Mouse (Mus musculus) ES-E14 (cell line): ENCODE data around the gene Men1. TPM values are rescaled to one million over a fixed set of nuclear protein-coding genes. Genes with fewer than 3 reads are reported as not detected.

ENCODE experiments used
- DNase-seq: peaks from one replicate; pipeline ENCODE4 v3.0.0-alpha.2; 2013; ENCODE audit warnings: low read depth, low spot score
- H3K27ac ChIP-seq: 2 replicates; pipeline ENCODE4 v1.5.1; 2012; ENCODE audit warnings: low read depth, mild to moderate bottlenecking, low read length, moderate library complexity, mixed read lengths; ENCODE audit not compliant: poor library complexity, insufficient read depth, severe bottlenecking
- H3K36me3 ChIP-seq: 2 replicates; pipeline ENCODE4 v1.6.1; 2012; ENCODE audit warnings: mild to moderate bottlenecking, low read length, moderate library complexity, mixed read lengths; ENCODE audit not compliant: control insufficient read depth, poor library complexity, insufficient read depth, severe bottlenecking
- H3K4me1 ChIP-seq, 2 experiments: fragments of 150-350 bp in 1 of 2; sonication (generic) in 1 of 2; 2 replicates each; pipeline ENCODE4 v1.6.1; 2012; ENCODE audit warnings: low read length in 2 of 2, mild to moderate bottlenecking in 1 of 2, mixed read lengths in 1 of 2; ENCODE audit not compliant: control insufficient read depth in 2 of 2, insufficient read depth in 2 of 2, poor library complexity in 1 of 2
- H3K4me3 ChIP-seq, 2 experiments: fragments of 150-350 bp in 1 of 2; sonication (generic) in 1 of 2; 2 replicates each; pipeline ENCODE4 v1.5.1; 2012; ENCODE audit warnings: low read length in 2 of 2, low read depth in 1 of 2, mild to moderate bottlenecking in 1 of 2, mixed read lengths in 1 of 2; ENCODE audit not compliant: insufficient read depth in 1 of 2, poor library complexity in 1 of 2, severe bottlenecking in 1 of 2
- H3K9ac ChIP-seq: 2 replicates; pipeline ENCODE4 v1.6.1; 2012; ENCODE audit warnings: low read depth, mild to moderate bottlenecking, low read length, mixed read lengths; ENCODE audit not compliant: poor library complexity, insufficient read depth, severe bottlenecking
- H3K9me3 ChIP-seq: fragments of 150-350 bp; sonication (generic); 2 replicates; pipeline ENCODE4 v1.6.1; 2012; ENCODE audit warnings: low read depth, mild to moderate bottlenecking, low read length; ENCODE audit not compliant: control insufficient read depth, insufficient read depth
- CHD2 ChIP-seq: IDR thresholded peaks from 2 replicates; pipeline ENCODE4 v1.6.1; 2014; ENCODE audit warnings: mild to moderate bottlenecking, low read depth, low read length, inconsistent platforms
- HCFC1 ChIP-seq: IDR thresholded peaks from 2 replicates; pipeline ENCODE4 v1.6.1; 2012; ENCODE audit warnings: low read length, inconsistent platforms, borderline replicate concordance; ENCODE audit not compliant: insufficient read depth
- MAFK ChIP-seq: IDR thresholded peaks from 2 replicates; pipeline ENCODE4 v1.6.1; 2014; ENCODE audit warnings: mild to moderate bottlenecking, low read depth, low read length, inconsistent platforms; ENCODE audit not compliant: insufficient read depth
- ZC3H11A ChIP-seq: IDR thresholded peaks from 2 replicates; pipeline ENCODE4 v1.6.1; 2012; ENCODE audit warnings: low read depth, mild to moderate bottlenecking, inconsistent platforms, low read length, borderline replicate concordance
- ZNF384 ChIP-seq: IDR thresholded peaks from 2 replicates; pipeline ENCODE4 v1.6.1; 2012; ENCODE audit warnings: low read depth, low read length, inconsistent platforms
- in situ Hi-C, 2 experiments: fragments of 600-800 bp; cut with MboI; formaldehyde crosslinking; loops; one replicate each; pipeline ENCODE4 v1.15.1; 2025; ENCODE audit warnings: low sequenced_read_pairs in 2 of 2, inconsistent platforms in 1 of 2; ENCODE audit not compliant: unreplicated experiment in 2 of 2
- total RNA-seq: library from RNA; depleted of rRNA; stranded (reverse); fragments of 300-350 nt; gene quantifications from 2 replicates; pipeline ENCODE4 v1.2.3, GENCODE M21; 2012

The Men1 gene
- total RNA-seq, 1 experiment: 60.4 TPM

DNA sequence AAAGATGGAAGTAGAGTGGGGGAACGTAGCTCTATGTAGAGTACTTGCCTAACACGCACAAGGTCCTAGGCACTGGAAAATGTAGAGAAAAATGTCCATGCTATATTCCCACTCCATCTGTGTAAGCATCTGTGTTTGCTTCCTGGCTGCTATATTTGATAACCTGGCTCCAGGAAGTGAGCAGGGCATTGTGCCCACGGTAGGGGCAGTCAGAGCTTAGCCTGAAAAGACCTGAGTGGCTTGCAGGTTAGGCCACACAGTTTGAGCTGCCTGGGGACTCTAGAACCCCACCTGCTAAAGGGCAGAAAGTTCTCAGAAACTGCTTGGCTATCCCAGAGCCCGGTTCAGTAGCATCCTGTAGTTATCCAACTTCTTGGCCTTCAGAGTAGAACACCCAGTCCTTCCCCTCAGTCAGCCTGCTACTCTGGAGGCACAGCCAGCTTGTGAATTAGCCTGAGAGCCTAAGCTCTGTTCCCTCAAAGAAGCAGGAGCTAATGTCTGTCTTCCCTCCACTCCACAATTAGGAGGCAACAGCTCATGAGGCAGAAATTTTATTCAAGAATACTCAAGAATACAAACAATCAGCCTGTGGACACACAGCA is 47.6 kb downstream of the Men1 start:
- Histone ChIP-seq H3K4me1 (peaks cover 0 to 18% of the 10 kb centered on the region in 2 experiments; a peak in 3 of 4 replicates), H3K27ac (no peak overlapping the region), H3K36me3 (peaks cover 7% of the 10 kb centered on the region), H3K4me3 (no peak overlapping the region), H3K9me3 (no peaks in the 10 kb centered on the region), H3K9ac (no peak overlapping the region)
- DNase-seq: no peak
- in situ Hi-C loops: no loop called here
- TF ChIP-seq ZC3H11A (no peak), ZNF384 (no peak), CHD2 (no peak), HCFC1 (no peak), MAFK (no peak)

DNA sequence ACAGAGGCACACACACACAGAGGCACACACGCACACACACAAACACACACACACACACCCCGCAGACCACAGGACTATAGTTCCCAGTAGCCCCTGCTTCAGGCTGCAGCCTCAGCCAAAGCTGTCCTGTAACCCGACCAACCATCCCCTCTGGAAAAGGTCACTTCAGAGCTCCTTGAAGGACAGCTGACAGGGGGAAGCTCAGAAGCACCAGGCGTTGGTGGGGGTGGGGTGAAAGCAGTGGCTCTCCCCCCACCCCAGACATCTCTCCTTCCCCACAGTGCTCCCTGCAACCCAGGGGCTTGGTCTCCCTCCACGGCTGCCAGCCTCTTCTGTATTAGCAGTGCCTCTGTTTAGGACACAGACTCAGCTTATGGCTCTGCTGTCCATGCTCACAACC is 48.7 kb downstream of the Men1 start:
- H3K4me1 ChIP-seq: peaks cover 0 to 15% of the 10 kb centered on the region in 2 experiments; a peak in 2 of 4 replicates
- no peaks in the 10 kb centered on the region for H3K9me3 ChIP-seq
- no peak for TF ChIP-seq ZNF384
- TF ChIP-seq ZC3H11A: no peak
- TF ChIP-seq CHD2: no peak
- TF ChIP-seq HCFC1: no peak
- no peak for TF ChIP-seq MAFK
- no peaks in the 10 kb centered on the region for H3K36me3 ChIP-seq
- H3K9ac ChIP-seq: no peak overlapping the region
- H3K27ac ChIP-seq: no peak overlapping the region
- no peak overlapping the region for H3K4me3 ChIP-seq
- DNase-seq: no peak
- in situ Hi-C loops: no loop called here

DNA sequence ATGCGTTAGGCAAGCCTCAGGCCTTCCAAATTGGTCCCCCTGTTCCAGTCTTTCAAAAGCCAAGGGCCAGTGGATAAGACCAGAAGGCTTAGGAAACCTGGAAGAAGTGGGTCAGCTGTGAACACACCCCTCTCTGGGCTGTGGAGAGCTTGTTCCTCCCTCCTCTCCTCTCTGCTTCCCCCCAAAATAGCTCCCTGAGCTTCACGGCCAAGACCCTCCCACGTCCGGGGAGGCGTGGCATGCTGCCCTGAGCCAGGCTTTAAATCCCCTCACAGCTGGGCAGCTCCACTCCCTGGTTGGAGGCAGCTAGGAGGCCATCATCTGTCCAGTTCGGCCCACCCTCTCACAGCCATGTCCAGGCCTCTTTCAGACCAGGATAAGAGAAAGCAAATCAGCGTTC is 49.3 kb downstream of the Men1 start, which contains the start of gene Pygm:
Gene Pygm (plus strand): TSS at position 272 of the 400 bp plus-strand sequence.
- H3K9ac ChIP-seq: no peak within 1 kb of the TSS
- peaks cover 0 to 20% of the 10 kb centered on the region in 2 experiments; a peak in 2 of 4 replicates for H3K4me1 ChIP-seq
- H3K9me3 ChIP-seq: no peaks in the 10 kb centered on the region
- no peak within 1 kb of the TSS for H3K4me3 ChIP-seq
- H3K27ac ChIP-seq: no peak within 1 kb of the TSS
- no peak for DNase-seq
- no peaks in the 10 kb centered on the region for H3K36me3 ChIP-seq
- TF ChIP-seq MAFK (no peak), ZNF384 (no peak), CHD2 (no peak), HCFC1 (no peak), ZC3H11A (no peak)
- in situ Hi-C loops: no loop called here

DNA sequence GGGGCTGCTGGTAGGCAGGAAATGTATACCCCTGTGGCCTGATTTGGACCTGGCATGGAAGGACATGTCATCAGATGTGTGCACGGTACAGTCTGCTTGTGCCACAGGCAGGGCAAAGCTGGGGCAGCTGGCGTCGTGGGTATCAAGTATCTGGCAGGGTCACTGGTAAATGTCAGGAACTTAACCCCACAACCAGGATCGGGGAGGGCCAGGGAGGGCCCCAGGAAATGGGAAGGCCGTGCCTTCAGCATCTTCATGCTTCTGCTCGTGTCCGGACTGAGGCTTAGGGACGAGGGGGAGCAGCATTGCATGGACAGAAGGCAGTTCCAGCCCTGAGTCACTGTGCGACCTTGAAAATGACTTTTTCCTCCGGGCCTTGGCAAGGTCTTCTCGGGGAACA is 50.2 kb downstream of the Men1 start:
- H3K27ac ChIP-seq: no peak overlapping the region
- H3K4me3 ChIP-seq: no peak overlapping the region
- TF ChIP-seq CHD2 (no peak), HCFC1 (no peak), MAFK (no peak), ZNF384 (no peak), ZC3H11A (no peak)

DNA sequence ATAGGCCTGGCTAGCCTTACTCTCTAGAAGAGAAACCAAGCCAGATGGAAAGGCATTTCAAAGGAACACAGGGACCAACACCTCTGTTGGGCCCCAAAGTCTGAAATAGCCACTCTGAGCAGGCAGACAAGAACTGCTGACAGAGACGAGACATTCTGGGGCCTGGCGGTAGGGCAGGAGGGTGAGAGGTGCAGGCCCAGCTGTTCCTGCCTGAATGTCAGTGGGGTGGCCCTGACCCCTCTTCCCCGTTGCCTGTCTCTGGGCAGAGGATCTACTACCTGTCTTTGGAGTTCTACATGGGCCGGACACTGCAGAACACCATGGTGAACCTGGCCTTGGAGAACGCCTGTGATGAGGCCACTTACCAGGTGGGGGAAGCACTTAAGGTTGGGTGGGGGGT is 50.6 kb downstream of the Men1 start:
- no peak for DNase-seq
- no peak overlapping the region for H3K4me3 ChIP-seq
- H3K36me3 ChIP-seq: no peaks in the 10 kb centered on the region
- no peak for TF ChIP-seq MAFK
- TF ChIP-seq HCFC1: no peak
- TF ChIP-seq CHD2: no peak
- no peak for TF ChIP-seq ZC3H11A
- no peak for TF ChIP-seq ZNF384
- in situ Hi-C loops: no loop called here
- H3K27ac ChIP-seq: no peak overlapping the region
- no peaks in the 10 kb centered on the region for H3K9me3 ChIP-seq
- H3K9ac ChIP-seq: no peak overlapping the region
- peaks cover 6 to 26% of the 10 kb centered on the region in 2 experiments for H3K4me1 ChIP-seq

More for the DNA sequence above, 50.2 kb downstream of the Men1 start:
- in situ Hi-C loops: no loop called here
- H3K9me3 ChIP-seq: no peaks in the 10 kb centered on the region
- no peak for DNase-seq
- H3K4me1 ChIP-seq: peaks cover 1 to 21% of the 10 kb centered on the region in 2 experiments; a peak in 3 of 4 replicates
- no peak overlapping the region for H3K9ac ChIP-seq
- no peaks in the 10 kb centered on the region for H3K36me3 ChIP-seq
